Mouse (Mus musculus) limb, embryonic 12.5 days (tissue): Measurements from ENCODE around the gene Eya2. TPM values are rescaled to one million over a fixed set of nuclear protein-coding genes. Genes with fewer than 3 reads are reported as not detected.
A peak's percentile ranks its signal among the peaks of the same experiment; 100 is the strongest.

ENCODE experiments used
- ATAC-seq: fragments of 200-750 bp; cut with Nextera tagmentation; 2 replicates; pipeline ENCODE4 v1.8.0; 2017; ENCODE audit warnings: low read depth, moderate TSS enrichment; ENCODE audit not compliant: insufficient number of reproducible peaks, insufficient read depth, low FRiP score, low TSS enrichment
- H3K27ac ChIP-seq: fragments of 300-500 bp; sonication (generic); 2 replicates; pipeline ENCODE4 v1.5.1; 2016; ENCODE audit warnings: mild to moderate bottlenecking, moderate library complexity
- H3K27me3 ChIP-seq: fragments of 300-500 bp; sonication (generic); 2 replicates; pipeline ENCODE4 v1.6.1; 2016; ENCODE audit warnings: mild to moderate bottlenecking, moderate library complexity
- H3K36me3 ChIP-seq: fragments of 300-500 bp; sonication (generic); 2 replicates; pipeline ENCODE4 v1.6.1; 2016; ENCODE audit warnings: mild to moderate bottlenecking, moderate library complexity
- H3K4me1 ChIP-seq: fragments of 300-500 bp; sonication (generic); replicated peaks from 2 replicates; pipeline ENCODE4 v1.6.1; 2016
- H3K4me2 ChIP-seq: fragments of 300-500 bp; sonication (generic); 2 replicates; pipeline ENCODE4 v1.6.1; 2016; ENCODE audit warnings: mild to moderate bottlenecking, moderate library complexity
- H3K4me3 ChIP-seq: fragments of 300-500 bp; sonication (generic); replicated peaks from 2 replicates; pipeline ENCODE4 v1.5.1; 2016; ENCODE audit warnings: mild to moderate bottlenecking
- H3K9ac ChIP-seq: fragments of 300-500 bp; sonication (generic); replicated peaks from 2 replicates; pipeline ENCODE4 v1.6.1; 2016; ENCODE audit warnings: mild to moderate bottlenecking, moderate library complexity
- H3K9me3 ChIP-seq: fragments of 300-500 bp; sonication (generic); 2 replicates; pipeline ENCODE4 v1.6.1; 2016; ENCODE audit warnings: mild to moderate bottlenecking, moderate library complexity
- WGBS: fragments of 180-500 bp; shearing (Covaris S2); methylation state at CpG from one replicate; pipeline ENCODE4 v1.1.7; 2016; 5-methylcytosine and 5-hydroxymethylcytosine counted together
- polyA plus RNA-seq: library from polyadenylated mRNA; unstranded; fragments of >200 nt; fragmentation: Nextera tagmentation; extraction: Ambion mirVana; gene quantifications from 2 replicates; pipeline ENCODE4 v1.2.1, GENCODE M21; 2016

The Eya2 gene
- polyA plus RNA-seq, 1 experiment from 2014 or later, result 9.7 TPM

- WGBS, result 39% methylated on average over 5 of the region's 5 CpGs
- H3K27me3 ChIP-seq, result no peaks in the 10 kb centered on the region
- H3K4me3 ChIP-seq, result no peak overlapping the region
- H3K36me3 ChIP-seq, result peaks cover 54% of the 10 kb centered on the region
- no peak overlapping the region for H3K4me2 ChIP-seq
- 0 out of 2 replicates have a peak, but pooled peaks have one; percentile 39 for ATAC-seq
- peaks cover 9% of the 10 kb centered on the region for H3K4me1 ChIP-seq
- H3K9me3 ChIP-seq, result no peaks in the 10 kb centered on the region
- H3K9ac ChIP-seq, result no peak overlapping the region
- H3K27ac ChIP-seq, result no peak overlapping the region
These were observed 187.5 kb downstream of the Eya2 start for GRCm38 (mm10) chr2:165782324-165782723.

- Histone ChIP-seq H3K27ac (no peak overlapping the region), H3K27me3 (no peaks in the 10 kb centered on the region), H3K4me2 (no peak overlapping the region), H3K9ac (no peak overlapping the region), H3K4me1 (peaks cover 5% of the 10 kb centered on the region), H3K4me3 (no peak overlapping the region), H3K36me3 (peaks cover 83% of the 10 kb centered on the region), H3K9me3 (no peaks in the 10 kb centered on the region)
- ATAC-seq, result no peak
- 91% methylated on average over 20 of the region's 20 CpGs for WGBS
These were observed 190.6 kb downstream of the Eya2 start for GRCm38 (mm10) chr2:165785312-165786036.

GRCm38 (mm10) chr2:165786467-165786866 is 191.6 kb downstream of the Eya2 start:
- Histone ChIP-seq H3K4me2 (no peak overlapping the region), H3K27ac (no peak overlapping the region), H3K9me3 (no peaks in the 10 kb centered on the region), H3K36me3 (peaks cover 91% of the 10 kb centered on the region), H3K27me3 (no peaks in the 10 kb centered on the region), H3K4me1 (peaks cover 3% of the 10 kb centered on the region), H3K9ac (no peak overlapping the region), H3K4me3 (no peak overlapping the region)
- WGBS, result 82% methylated on average over 1 of the region's 1 CpGs
- no peak for ATAC-seq

- H3K9ac ChIP-seq, result no peak overlapping the region
- H3K36me3 ChIP-seq, result peaks cover 95% of the 10 kb centered on the region
- no peak for ATAC-seq
- H3K4me2 ChIP-seq, result no peak overlapping the region
- H3K9me3 ChIP-seq, result no peaks in the 10 kb centered on the region
- H3K27ac ChIP-seq, result no peak overlapping the region
- no peaks in the 10 kb centered on the region for H3K27me3 ChIP-seq
- no peaks in the 10 kb centered on the region for H3K4me1 ChIP-seq
- H3K4me3 ChIP-seq, result no peak overlapping the region
- WGBS, result 84% methylated on average over 11 of the region's 11 CpGs
These were observed 193.2 kb downstream of the Eya2 start for GRCm38 (mm10) chr2:165788005-165788404.

GRCm38 (mm10) chr2:165788796-165789195 is 194.0 kb downstream of the Eya2 start:
- H3K9ac ChIP-seq, result no peak overlapping the region
- WGBS, result 93% methylated on average over 9 of the region's 9 CpGs
- H3K36me3 ChIP-seq, result peaks cover 96% of the 10 kb centered on the region
- no peak for ATAC-seq
- H3K4me2 ChIP-seq, result no peak overlapping the region
- H3K4me3 ChIP-seq, result no peak overlapping the region
- H3K27ac ChIP-seq, result no peak overlapping the region
- no peaks in the 10 kb centered on the region for H3K27me3 ChIP-seq
- no peaks in the 10 kb centered on the region for H3K9me3 ChIP-seq
- no peaks in the 10 kb centered on the region for H3K4me1 ChIP-seq

GRCm38 (mm10) chr2:165789667-165790066 is 194.8 kb downstream of the Eya2 start:
- Histone ChIP-seq H3K27ac (no peak overlapping the region), H3K4me1 (no peaks in the 10 kb centered on the region), H3K27me3 (no peaks in the 10 kb centered on the region), H3K9ac (no peak overlapping the region), H3K9me3 (no peaks in the 10 kb centered on the region), H3K36me3 (peaks cover 97% of the 10 kb centered on the region), H3K4me3 (no peak overlapping the region), H3K4me2 (no peak overlapping the region)
- ATAC-seq, result no peak
- 91% methylated on average over 3 of the region's 3 CpGs for WGBS

GRCm38 (mm10) chr2:165791026-165791425 is 196.2 kb downstream of the Eya2 start:
- no peaks in the 10 kb centered on the region for H3K27me3 ChIP-seq
- no peak overlapping the region for H3K9ac ChIP-seq
- H3K4me3 ChIP-seq, result no peak overlapping the region
- no peak overlapping the region for H3K27ac ChIP-seq
- ATAC-seq, result no peak
- H3K36me3 ChIP-seq, result peaks cover 93% of the 10 kb centered on the region
- no peaks in the 10 kb centered on the region for H3K4me1 ChIP-seq
- H3K9me3 ChIP-seq, result no peaks in the 10 kb centered on the region
- 74% methylated on average over 7 of the region's 7 CpGs for WGBS
- H3K4me2 ChIP-seq, result no peak overlapping the region

GRCm38 (mm10) chr2:165791657-165792056 is 196.8 kb downstream of the Eya2 start:
- ATAC-seq, result no peak
- 71% methylated on average over 9 of the region's 9 CpGs for WGBS
- H3K36me3 ChIP-seq, result peaks cover 94% of the 10 kb centered on the region

GRCm38 (mm10) chr2:165792431-165793282 is 197.8 kb downstream of the Eya2 start:
- H3K9me3 ChIP-seq, result no peaks in the 10 kb centered on the region
- no peaks in the 10 kb centered on the region for H3K4me1 ChIP-seq
- H3K9ac ChIP-seq, result no peak overlapping the region
- no peak overlapping the region for H3K4me2 ChIP-seq
- no peak overlapping the region for H3K27ac ChIP-seq
- H3K4me3 ChIP-seq, result no peak overlapping the region
- H3K27me3 ChIP-seq, result no peaks in the 10 kb centered on the region
- WGBS, result 90% methylated on average over 25 of the region's 25 CpGs
- H3K36me3 ChIP-seq, result peaks cover 96% of the 10 kb centered on the region
- ATAC-seq, result no peak

More at GRCm38 (mm10) chr2:165791657-165792056, 196.8 kb downstream of the Eya2 start:
- no peaks in the 10 kb centered on the region for H3K9me3 ChIP-seq
- H3K27me3 ChIP-seq, result no peaks in the 10 kb centered on the region
- H3K9ac ChIP-seq, result no peak overlapping the region
- no peak overlapping the region for H3K4me2 ChIP-seq
- H3K4me3 ChIP-seq, result no peak overlapping the region
- H3K4me1 ChIP-seq, result no peaks in the 10 kb centered on the region
- H3K27ac ChIP-seq, result no peak overlapping the region

GRCm38 (mm10) chr2:165793283-165793638 is 198.4 kb downstream of the Eya2 start:
- WGBS, result 88% methylated on average over 3 of the region's 3 CpGs

GRCm38 (mm10) chr2:165797876-165798275 is 203.0 kb downstream of the Eya2 start:
- Histone ChIP-seq H3K9me3 (no peaks in the 10 kb centered on the region), H3K4me3 (no peak overlapping the region), H3K9ac (no peak overlapping the region), H3K4me2 (no peak overlapping the region), H3K36me3 (peaks cover 95% of the 10 kb centered on the region), H3K27me3 (no peaks in the 10 kb centered on the region), H3K27ac (no peak overlapping the region), H3K4me1 (no peaks in the 10 kb centered on the region)
- ATAC-seq, result no peak
- 79% methylated on average over 8 of the region's 8 CpGs for WGBS

More at GRCm38 (mm10) chr2:165793283-165793638, 198.4 kb downstream of the Eya2 start:
- Histone ChIP-seq H3K27me3 (no peaks in the 10 kb centered on the region), H3K27ac (no peak overlapping the region), H3K4me2 (no peak overlapping the region), H3K4me3 (no peak overlapping the region), H3K9me3 (no peaks in the 10 kb centered on the region), H3K4me1 (no peaks in the 10 kb centered on the region), H3K9ac (no peak overlapping the region), H3K36me3 (peaks cover 96% of the 10 kb centered on the region)
- ATAC-seq, result no peak
